Mouse (Mus musculus) ovary, postnatal 36 days (tissue): Measurements from ENCODE around the gene Hormad1.
"Not testable (repeated sequence)": the region's sequence is repeated elsewhere in the genome, so short reads cannot be mapped to it uniquely, and the experiment has no call there.

Source experiments
- DNase-seq: peaks from one replicate; pipeline ENCODE4 v3.0.0; 2022; ENCODE audit warnings: low spot score, mixed read lengths

Hormad1 gene

GRCm38 (mm10) chr3:95561826-95562225 is 2.3 kb downstream of the Hormad1 start:
- no peak for DNase-seq

GRCm38 (mm10) chr3:95569585-95569984 is 10.1 kb downstream of the Hormad1 start:
- no peak for DNase-seq

GRCm38 (mm10) chr3:95587754-95588603 is 28.5 kb downstream of the Hormad1 start:
- DNase-seq, result no peak

GRCm38 (mm10) chr3:95588604-95589086 is 29.2 kb downstream of the Hormad1 start, which contains the start of gene Golph3l:
Golph3l (plus strand) TSS chr3:95588934.
- peak; percentile 86 for DNase-seq

GRCm38 (mm10) chr3:95598734-95599133 is 39.3 kb downstream of the Hormad1 start:
- no peak for DNase-seq

- no peak for DNase-seq
Observed at GRCm38 (mm10) chr3:95601287-95601686, 41.8 kb downstream of the Hormad1 start.

GRCm38 (mm10) chr3:95606096-95606495 is 46.6 kb downstream of the Hormad1 start:
- no peak for DNase-seq

- DNase-seq, result no peak
Observed at GRCm38 (mm10) chr3:95609195-95609594, 49.7 kb downstream of the Hormad1 start.

GRCm38 (mm10) chr3:95613996-95614395 is 54.5 kb downstream of the Hormad1 start:
- no peak for DNase-seq

GRCm38 (mm10) chr3:95618511-95618910 is 59.0 kb downstream of the Hormad1 start:
- no peak for DNase-seq

- DNase-seq, result no peak
Observed at GRCm38 (mm10) chr3:95621241-95621640, 61.8 kb downstream of the Hormad1 start.

GRCm38 (mm10) chr3:95622421-95622820 is 62.9 kb downstream of the Hormad1 start:
- DNase-seq, result not testable (repeated sequence)

GRCm38 (mm10) chr3:95623551-95623950 is 64.1 kb downstream of the Hormad1 start:
- no peak for DNase-seq

- DNase-seq, result not testable (repeated sequence)
Observed at GRCm38 (mm10) chr3:95623991-95624515, 64.6 kb downstream of the Hormad1 start.

GRCm38 (mm10) chr3:95624628-95625503 is 65.4 kb downstream of the Hormad1 start, which contains the start of gene Ensa:
Ensa (plus strand) TSS chr3:95624993.
- DNase-seq, result peak; percentile 94

GRCm38 (mm10) chr3:95627763-95628162 is 68.3 kb downstream of the Hormad1 start:
- DNase-seq, result no peak

GRCm38 (mm10) chr3:95629755-95630154 is 70.3 kb downstream of the Hormad1 start:
- DNase-seq, result no peak

GRCm38 (mm10) chr3:95630856-95631255 is 71.4 kb downstream of the Hormad1 start:
- no peak for DNase-seq

GRCm38 (mm10) chr3:95631304-95631703 is 71.8 kb downstream of the Hormad1 start:
- no peak for DNase-seq

GRCm38 (mm10) chr3:95632648-95633588 is 73.4 kb downstream of the Hormad1 start:
- peak; percentile 40 for DNase-seq

GRCm38 (mm10) chr3:95635636-95636035 is 76.2 kb downstream of the Hormad1 start:
- DNase-seq, result no peak
